Mouse (Mus musculus) intestine, embryonic 15.5 days (tissue): ENCODE data around the gene Fbln5. TPM values are rescaled to one million over a fixed set of nuclear protein-coding genes. Genes with fewer than 3 reads are reported as not detected.
A peak's percentile ranks its signal among the peaks of the same experiment; 100 is the strongest.

Experiments
- ATAC-seq: fragments of 200-750 bp; cut with Nextera tagmentation; 2 replicates; pipeline ENCODE4 v1.8.0; 2017; ENCODE audit warnings: moderate TSS enrichment, moderate library complexity
- H3K27ac ChIP-seq: fragments of 300-500 bp; sonication (generic); 2 replicates; pipeline ENCODE4 v1.5.1; 2015; ENCODE audit warnings: mild to moderate bottlenecking, inconsistent platforms
- H3K27me3 ChIP-seq: fragments of 300-500 bp; sonication (generic); replicated peaks from 2 replicates; pipeline ENCODE4 v1.6.1; 2015; ENCODE audit warnings: inconsistent platforms
- H3K36me3 ChIP-seq: fragments of 300-500 bp; sonication (generic); 2 replicates; pipeline ENCODE4 v1.6.1; 2015; ENCODE audit warnings: inconsistent platforms
- H3K4me1 ChIP-seq: fragments of 300-500 bp; sonication (generic); replicated peaks from 2 replicates; pipeline ENCODE4 v1.6.1; 2015; ENCODE audit warnings: inconsistent platforms
- H3K4me2 ChIP-seq: fragments of 300-500 bp; sonication (generic); replicated peaks from 2 replicates; pipeline ENCODE4 v1.6.1; 2015; ENCODE audit warnings: mild to moderate bottlenecking, inconsistent platforms
- H3K4me3 ChIP-seq: fragments of 300-500 bp; sonication (generic); replicated peaks from 2 replicates; pipeline ENCODE4 v1.5.1; 2015; ENCODE audit warnings: inconsistent platforms
- H3K9ac ChIP-seq: fragments of 300-500 bp; sonication (generic); 2 replicates; pipeline ENCODE4 v1.6.1; 2015; ENCODE audit warnings: inconsistent platforms
- H3K9me3 ChIP-seq: fragments of 300-500 bp; sonication (generic); 2 replicates; pipeline ENCODE4 v1.6.1; 2016; ENCODE audit warnings: inconsistent platforms
- WGBS: fragments of 180-500 bp; shearing (Covaris S2); methylation state at CpG from one replicate; pipeline ENCODE4 v1.1.7; 2015; 5-methylcytosine and 5-hydroxymethylcytosine counted together
- polyA plus RNA-seq: library from polyadenylated mRNA; unstranded; fragments of >200 nt; fragmentation: Nextera tagmentation; extraction: Ambion mirVana; gene quantifications from 2 replicates; pipeline ENCODE4 v1.2.1, GENCODE M21; 2015

Gene Fbln5
- polyA plus RNA-seq, 1 experiment from 2014 or later = 63.9 TPM

DNA sequence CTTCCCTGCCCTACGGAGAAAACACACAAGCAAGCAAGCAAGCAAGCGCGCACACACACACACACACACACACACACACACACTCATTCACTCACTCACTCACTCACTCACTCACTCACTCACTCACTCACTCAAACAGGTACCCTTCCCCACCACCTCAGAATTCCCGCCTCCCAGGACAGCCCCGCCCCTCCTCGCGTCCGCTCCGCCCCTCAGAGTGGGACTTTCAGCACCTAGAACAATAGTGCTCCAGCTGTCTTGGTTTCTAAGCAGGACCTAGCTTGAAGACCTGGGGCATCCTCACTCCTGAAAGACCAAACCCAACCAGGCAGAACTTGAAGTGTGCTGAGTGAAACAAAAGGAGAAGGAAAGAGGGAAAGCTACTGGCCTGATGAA lies 100.1 kb downstream of the Fbln5 start:
- Histone ChIP-seq H3K4me2 (peak overlapping the region; percentile 98), H3K9me3 (no peaks in the 10 kb centered on the region), H3K36me3 (no peaks in the 10 kb centered on the region), H3K4me1 (no peaks in the 10 kb centered on the region), H3K27ac (no peak overlapping the region), H3K27me3 (peaks cover 9% of the 10 kb centered on the region), H3K4me3 (peak overlapping the region; percentile 64), H3K9ac (peak overlapping the region; percentile 60)
- ATAC-seq = peak; percentile 76
- 1% methylated on average over 9 of the region's 9 CpGs for WGBS

DNA sequence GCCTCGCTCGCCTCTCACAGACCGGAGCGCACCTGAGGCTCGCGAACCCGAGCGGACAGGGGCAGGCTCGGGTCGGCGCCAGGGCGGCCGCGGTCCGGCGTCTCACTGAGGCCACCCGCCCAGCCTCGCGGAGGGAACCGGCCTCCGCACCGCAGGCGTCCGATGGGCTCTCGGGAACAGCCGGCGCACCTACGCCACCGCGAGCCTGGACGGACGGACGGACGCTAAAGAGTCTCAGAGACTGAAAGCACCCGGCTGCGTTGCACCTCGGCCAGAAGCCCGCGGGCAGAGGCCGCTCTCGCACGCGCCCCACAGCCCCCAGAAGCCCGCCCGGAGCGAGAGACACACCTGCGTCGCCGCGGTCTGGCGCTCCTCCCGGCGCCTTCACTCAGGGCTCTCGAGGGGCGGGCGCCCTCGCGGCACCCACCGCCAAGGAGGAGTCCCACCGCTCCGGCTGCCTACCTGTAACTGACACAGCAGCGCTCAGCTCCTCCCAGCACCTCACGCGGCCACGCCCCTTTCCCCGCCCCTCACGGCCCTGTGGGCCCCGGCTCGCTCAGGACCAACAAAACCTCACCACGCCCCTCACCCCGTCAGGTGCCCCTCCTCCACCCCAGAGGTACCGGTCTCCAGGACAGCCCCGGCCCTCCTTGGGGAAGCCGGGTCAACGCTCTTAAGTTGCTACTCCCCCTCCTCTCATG lies 100.7 kb downstream of the Fbln5 start, which contains the start of gene Tc2n:
Tc2n (minus strand) TSS at position 470 of the 701 bp plus-strand sequence.
- no peaks in the 10 kb centered on the region for H3K36me3 ChIP-seq
- H3K9ac ChIP-seq = peak within 1 kb of the TSS; percentile 60
- under 1% methylated on average over 58 of the region's 75 CpGs for WGBS
- H3K4me2 ChIP-seq = peak within 1 kb of the TSS; percentile 98
- H3K27ac ChIP-seq = peak within 1 kb of the TSS; percentile 81
- H3K9me3 ChIP-seq = no peaks in the 10 kb centered on the region
- peak within 1 kb of the TSS; percentile 64 for H3K4me3 ChIP-seq
- no peaks in the 10 kb centered on the region for H3K4me1 ChIP-seq
- H3K27me3 ChIP-seq = peaks cover 9% of the 10 kb centered on the region
- peak; percentile 100 for ATAC-seq

DNA sequence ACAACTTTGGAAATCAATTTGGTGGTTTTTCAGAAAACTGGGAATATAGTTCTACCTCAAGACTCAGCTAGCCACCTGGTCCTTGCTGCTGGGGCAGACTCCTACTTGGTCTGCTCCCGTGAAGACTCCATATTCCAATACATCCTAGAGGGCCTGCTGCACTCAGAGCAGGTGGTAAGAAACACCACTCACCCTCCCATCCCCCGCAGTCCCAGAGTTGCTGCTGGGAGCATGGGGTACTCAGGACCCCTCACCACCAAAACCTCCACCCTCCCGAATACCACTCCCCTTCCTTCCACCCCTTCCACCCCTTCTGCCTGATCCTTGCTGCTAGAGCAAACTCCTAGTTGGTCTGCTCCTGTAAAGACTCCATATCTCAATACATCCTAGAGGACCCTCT lies 119.7 kb downstream of the Fbln5 start:
- H3K9ac ChIP-seq = no peak overlapping the region
- no peaks in the 10 kb centered on the region for H3K4me1 ChIP-seq
- no peaks in the 10 kb centered on the region for H3K36me3 ChIP-seq
- no peak overlapping the region for H3K4me3 ChIP-seq
- no peak for ATAC-seq
- WGBS = 78% methylated on average over 3 of the region's 3 CpGs
- H3K27ac ChIP-seq = no peak overlapping the region
- H3K4me2 ChIP-seq = no peak overlapping the region
- H3K9me3 ChIP-seq = no peaks in the 10 kb centered on the region
- no peaks in the 10 kb centered on the region for H3K27me3 ChIP-seq

Other genes with a start within 250 kb of the Fbln5 start
- 3.5 and 4.0 TPM in 2 replicates for gene Tc2n, start 100.5 kb downstream of the Fbln5 start, polyA plus RNA-seq
- gene Trip11, start 94.2 kb upstream of the Fbln5 start, polyA plus RNA-seq = 29.5 and 31.2 TPM in 2 replicates
- 14.0 and 16.4 TPM in 2 replicates for gene Atxn3, start 139.2 kb upstream of the Fbln5 start, polyA plus RNA-seq
- gene Cpsf2, start 156.9 kb upstream of the Fbln5 start, polyA plus RNA-seq = 24.7 and 27.1 TPM in 2 replicates